Mouse (Mus musculus) embryonic facial prominence, embryonic 12.5 days (tissue): Measurements from ENCODE around the gene Glis3. TPM values are rescaled to one million over a fixed set of nuclear protein-coding genes. Genes with fewer than 3 reads are reported as not detected.

ENCODE experiments used
- ATAC-seq: fragments of 200-750 bp; cut with Nextera tagmentation; 2 replicates; pipeline ENCODE4 v1.8.0; 2017; ENCODE audit not compliant: insufficient number of reproducible peaks, insufficient read depth, low FRiP score, low TSS enrichment
- H3K27ac ChIP-seq: fragments of 300-500 bp; sonication (generic); 2 replicates; pipeline ENCODE4 v1.5.1; 2016; ENCODE audit warnings: mild to moderate bottlenecking
- H3K27me3 ChIP-seq: fragments of 300-500 bp; sonication (generic); 2 replicates; pipeline ENCODE4 v1.6.1; 2016; ENCODE audit warnings: mild to moderate bottlenecking, moderate library complexity
- H3K36me3 ChIP-seq: fragments of 300-500 bp; sonication (generic); 2 replicates; pipeline ENCODE4 v1.6.1; 2016; ENCODE audit warnings: mild to moderate bottlenecking
- H3K4me1 ChIP-seq: fragments of 300-500 bp; sonication (generic); 2 replicates; pipeline ENCODE4 v1.6.1; 2016
- H3K4me2 ChIP-seq: fragments of 300-500 bp; sonication (generic); replicated peaks from 2 replicates; pipeline ENCODE4 v1.6.1; 2016; ENCODE audit warnings: mild to moderate bottlenecking, moderate library complexity
- H3K4me3 ChIP-seq: fragments of 300-500 bp; sonication (generic); 2 replicates; pipeline ENCODE4 v1.5.1; 2016; ENCODE audit warnings: mild to moderate bottlenecking
- H3K9ac ChIP-seq: fragments of 300-500 bp; sonication (generic); 2 replicates; pipeline ENCODE4 v1.6.1; 2016; ENCODE audit warnings: mild to moderate bottlenecking, moderate library complexity
- H3K9me3 ChIP-seq: fragments of 300-500 bp; sonication (generic); 2 replicates; pipeline ENCODE4 v1.6.1; 2016; ENCODE audit warnings: mild to moderate bottlenecking, moderate library complexity
- WGBS: fragments of 180-500 bp; shearing (Covaris S2); methylation state at CpG from one replicate; pipeline ENCODE4 v1.1.7; 2016; 5-methylcytosine and 5-hydroxymethylcytosine counted together
- polyA plus RNA-seq: library from polyadenylated mRNA; unstranded; fragments of >200 nt; fragmentation: Nextera tagmentation; extraction: Ambion mirVana; gene quantifications from 2 replicates; pipeline ENCODE4 v1.2.1, GENCODE M21; 2016

Gene Glis3
- polyA plus RNA-seq, 1 experiment from 2014 or later: 7.8 TPM

DNA sequence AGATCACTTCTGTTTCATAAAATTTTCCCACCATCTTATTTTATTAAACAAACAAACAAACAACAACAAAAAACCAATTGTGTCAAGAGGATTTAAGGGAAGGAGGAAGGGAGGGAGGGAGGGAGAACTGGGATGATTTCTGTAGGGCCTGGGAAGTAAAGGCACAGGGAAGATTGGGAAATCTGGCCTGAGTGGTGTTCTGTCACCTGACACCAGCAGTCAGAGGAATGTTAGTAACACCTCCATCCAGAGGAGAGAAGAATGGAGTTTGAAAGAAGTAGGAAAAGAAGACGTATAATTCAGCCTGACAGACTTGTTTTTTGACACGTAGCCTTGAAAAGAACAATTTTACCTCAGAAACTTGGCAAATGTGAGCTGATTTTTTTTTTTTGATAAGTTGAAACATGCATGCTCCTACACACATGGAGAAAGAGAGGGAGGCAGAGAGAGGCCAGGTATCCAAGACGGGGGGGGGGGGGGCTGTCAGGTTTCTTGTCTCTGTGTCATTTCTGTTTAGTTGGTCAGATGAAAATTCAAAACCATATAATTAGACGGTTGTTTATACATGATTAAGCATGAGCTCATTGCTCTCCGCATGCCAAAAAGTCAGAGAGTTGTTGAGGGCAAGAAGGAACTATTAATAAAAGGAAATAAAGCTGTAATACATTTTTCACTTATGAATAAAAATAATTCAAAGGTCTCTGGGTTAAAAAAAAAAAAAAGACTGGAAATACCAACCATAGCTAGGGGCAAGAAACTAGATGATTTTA, 122.1 kb downstream of the Glis3 start:
- Histone ChIP-seq H3K9me3 (no peaks in the 10 kb centered on the region), H3K27ac (no peak overlapping the region), H3K4me3 (no peak overlapping the region), H3K4me2 (no peak overlapping the region), H3K4me1 (0 out of 2 replicates have a peak, but pooled peaks cover 16% of the 10 kb centered on the region), H3K27me3 (no peaks in the 10 kb centered on the region), H3K36me3 (no peaks in the 10 kb centered on the region), H3K9ac (no peak overlapping the region)
- WGBS: 37% methylated on average over 5 of the region's 5 CpGs
- no peak for ATAC-seq

DNA sequence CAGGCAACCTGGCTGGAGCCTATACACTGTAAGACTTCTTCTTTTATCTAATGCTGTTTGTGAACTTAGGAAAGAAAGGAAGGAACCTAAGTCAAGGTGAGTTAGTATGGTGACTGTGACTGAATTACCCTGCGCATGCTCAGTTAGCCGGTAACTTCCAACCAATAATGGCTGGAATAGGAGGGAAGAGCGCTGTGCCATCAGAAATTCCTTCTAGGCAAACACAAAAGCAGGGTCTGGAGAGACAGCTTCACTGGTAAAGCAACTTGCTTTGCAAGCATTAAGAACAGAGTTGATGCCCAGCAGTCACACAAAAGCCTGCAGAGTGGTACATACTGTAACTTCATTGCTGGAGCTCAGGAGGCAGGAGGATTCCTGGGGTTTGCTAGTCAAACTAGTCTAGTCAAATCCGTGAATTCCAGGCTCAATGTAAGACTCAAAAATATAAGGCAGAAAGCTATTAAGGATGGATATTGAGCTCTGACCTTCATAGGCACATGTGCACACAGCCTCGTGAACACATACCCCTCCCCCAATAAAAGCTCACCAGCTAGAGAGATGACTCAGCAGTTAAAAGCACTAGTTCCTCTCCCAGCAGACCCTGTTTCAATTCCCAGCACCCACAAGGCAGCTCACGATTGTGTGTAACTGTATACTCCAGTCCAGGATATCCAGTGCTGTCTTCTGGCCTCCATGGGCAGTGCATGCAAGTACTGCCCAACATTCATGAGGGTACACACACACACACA, 124.5 kb downstream of the Glis3 start:
- H3K9me3 ChIP-seq: no peaks in the 10 kb centered on the region
- H3K27me3 ChIP-seq: no peaks in the 10 kb centered on the region
- H3K9ac ChIP-seq: no peak overlapping the region
- no peak overlapping the region for H3K4me3 ChIP-seq
- H3K4me2 ChIP-seq: no peak overlapping the region
- no peak for ATAC-seq
- WGBS: 68% methylated on average over 6 of the region's 6 CpGs
- H3K36me3 ChIP-seq: no peaks in the 10 kb centered on the region
- 0 out of 2 replicates have a peak, but pooled peaks cover 16% of the 10 kb centered on the region for H3K4me1 ChIP-seq
- no peak overlapping the region for H3K27ac ChIP-seq

DNA sequence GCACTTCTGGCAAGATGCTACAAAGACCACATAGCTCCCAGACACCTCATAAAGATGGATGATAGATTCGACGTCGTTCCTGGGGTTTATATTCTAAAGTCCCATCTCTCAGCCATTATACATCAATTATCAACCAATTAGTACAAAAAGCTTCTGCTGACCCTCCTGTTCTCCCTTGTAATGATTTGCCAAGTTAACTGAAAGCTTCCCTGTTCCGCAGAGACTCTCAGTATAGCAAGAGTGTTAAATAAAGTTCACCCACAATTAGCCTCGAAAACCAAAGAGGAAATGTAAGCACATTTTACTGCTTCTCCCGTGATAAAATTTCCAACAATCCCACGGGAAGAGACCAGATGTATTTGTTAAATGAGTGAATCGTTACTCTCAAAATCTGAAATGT, 129.3 kb downstream of the Glis3 start:
- no peak overlapping the region for H3K4me3 ChIP-seq
- 65% methylated on average over 8 of the region's 8 CpGs for WGBS
- no peak overlapping the region for H3K4me2 ChIP-seq
- H3K27me3 ChIP-seq: no peaks in the 10 kb centered on the region
- no peaks in the 10 kb centered on the region for H3K9me3 ChIP-seq
- no peak for ATAC-seq
- H3K4me1 ChIP-seq: no peaks in the 10 kb centered on the region
- H3K27ac ChIP-seq: no peak overlapping the region
- H3K36me3 ChIP-seq: no peaks in the 10 kb centered on the region
- H3K9ac ChIP-seq: no peak overlapping the region

DNA sequence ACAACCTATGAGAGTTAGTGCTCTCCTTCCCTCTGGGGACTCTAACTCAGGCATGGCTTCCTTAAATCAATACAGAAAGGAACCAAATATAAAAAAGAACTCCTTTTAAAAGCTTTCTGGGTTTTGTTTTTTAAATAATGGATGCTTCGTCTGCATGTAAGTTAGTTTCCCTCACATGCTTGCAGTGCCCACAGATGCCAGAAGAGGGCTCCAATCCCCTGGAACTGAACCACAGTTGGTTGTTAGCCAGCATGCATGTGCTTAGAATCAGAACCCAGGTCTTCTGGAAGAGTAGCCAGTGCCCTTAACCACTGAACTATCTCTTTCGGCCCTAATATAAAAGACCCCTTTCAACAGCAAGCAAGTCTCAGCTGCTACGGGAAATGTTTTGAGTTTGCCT, 132.9 kb downstream of the Glis3 start:
- no peak for ATAC-seq
- 96% methylated on average over 3 of the region's 3 CpGs for WGBS

DNA sequence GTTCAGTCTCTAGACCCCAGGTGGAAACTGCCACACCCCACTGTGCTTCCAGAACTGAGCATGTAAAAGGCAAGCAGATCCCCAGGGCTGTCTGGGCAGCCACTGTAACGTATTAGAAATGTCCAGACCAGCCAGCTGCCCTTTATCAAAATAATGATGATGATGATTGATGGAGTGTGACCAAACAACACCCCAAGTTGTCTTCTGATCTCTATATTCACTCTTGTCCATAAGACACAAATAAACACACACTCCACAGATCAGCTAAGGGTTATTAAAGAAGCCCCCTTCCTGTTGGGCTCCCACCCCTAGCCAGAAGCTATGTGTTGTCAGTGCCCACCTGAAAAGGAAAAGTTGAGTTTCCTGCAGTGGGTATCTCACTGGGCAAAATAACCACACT, 134.4 kb downstream of the Glis3 start:
- Histone ChIP-seq H3K4me2 (no peak overlapping the region), H3K9me3 (no peaks in the 10 kb centered on the region), H3K4me1 (no peaks in the 10 kb centered on the region), H3K27me3 (no peaks in the 10 kb centered on the region; the same call in 1 of the 2 replicates), H3K4me3 (no peak overlapping the region), H3K9ac (no peak overlapping the region), H3K36me3 (no peaks in the 10 kb centered on the region), H3K27ac (no peak overlapping the region)
- no peak for ATAC-seq
- 38% methylated on average over 1 of the region's 1 CpGs for WGBS

More for the DNA sequence above, 132.9 kb downstream of the Glis3 start:
- H3K9ac ChIP-seq: no peak overlapping the region
- H3K4me3 ChIP-seq: no peak overlapping the region
- no peaks in the 10 kb centered on the region for H3K4me1 ChIP-seq
- no peak overlapping the region for H3K4me2 ChIP-seq
- H3K27me3 ChIP-seq: no peaks in the 10 kb centered on the region; the same call in 1 of the 2 replicates
- no peak overlapping the region for H3K27ac ChIP-seq
- H3K36me3 ChIP-seq: no peaks in the 10 kb centered on the region
- H3K9me3 ChIP-seq: no peaks in the 10 kb centered on the region

DNA sequence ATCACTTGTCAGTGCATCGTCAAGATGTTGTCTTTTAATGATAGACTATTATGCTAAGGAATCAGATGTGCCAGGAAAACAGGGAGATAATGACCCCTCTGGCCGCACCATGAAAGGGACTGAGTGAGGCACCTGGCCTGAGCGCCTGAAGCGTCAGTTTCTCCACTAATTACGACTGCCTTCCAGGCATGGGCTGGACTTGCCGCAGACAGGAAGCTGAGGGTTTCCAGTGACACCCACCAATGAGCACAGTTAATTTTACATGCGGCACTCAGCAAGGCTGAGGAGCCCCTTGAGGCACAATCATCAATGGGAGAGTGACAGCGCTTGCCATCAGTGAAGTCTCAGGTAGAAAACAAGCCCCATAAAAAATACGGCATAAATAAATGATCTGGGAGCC, 141.1 kb downstream of the Glis3 start:
- H3K9ac ChIP-seq: no peak overlapping the region
- no peaks in the 10 kb centered on the region for H3K4me1 ChIP-seq
- no peaks in the 10 kb centered on the region for H3K27me3 ChIP-seq
- WGBS: 33% methylated on average over 9 of the region's 9 CpGs
- H3K36me3 ChIP-seq: no peaks in the 10 kb centered on the region
- no peak overlapping the region for H3K27ac ChIP-seq
- H3K9me3 ChIP-seq: no peaks in the 10 kb centered on the region
- H3K4me2 ChIP-seq: no peak overlapping the region
- ATAC-seq: no peak
- no peak overlapping the region for H3K4me3 ChIP-seq

DNA sequence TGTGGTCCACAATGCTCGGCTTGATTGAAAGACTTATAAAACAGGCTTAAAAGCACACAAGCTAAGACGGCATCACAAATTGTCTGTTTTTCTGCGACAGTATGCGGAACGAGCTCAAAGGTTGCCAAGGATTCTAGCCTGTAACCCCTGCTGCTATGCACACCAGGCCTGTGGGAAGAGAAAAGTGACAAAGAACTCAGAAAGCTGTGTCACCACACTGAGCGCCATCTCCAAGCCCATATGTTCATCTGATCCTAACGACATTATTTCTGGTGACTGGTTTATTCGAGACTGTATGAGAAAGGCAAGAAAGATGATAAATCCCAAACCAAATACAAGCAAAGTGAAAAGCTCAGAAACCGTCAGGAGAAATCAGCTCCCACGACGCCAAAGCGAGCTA, 144.9 kb downstream of the Glis3 start:
- Histone ChIP-seq H3K4me1 (no peaks in the 10 kb centered on the region), H3K9ac (no peak overlapping the region), H3K9me3 (no peaks in the 10 kb centered on the region), H3K27me3 (no peaks in the 10 kb centered on the region; the same call in 1 of the 2 replicates), H3K27ac (no peak overlapping the region), H3K4me3 (no peak overlapping the region), H3K36me3 (no peaks in the 10 kb centered on the region), H3K4me2 (no peak overlapping the region)
- ATAC-seq: no peak
- 80% methylated on average over 12 of the region's 12 CpGs for WGBS

DNA sequence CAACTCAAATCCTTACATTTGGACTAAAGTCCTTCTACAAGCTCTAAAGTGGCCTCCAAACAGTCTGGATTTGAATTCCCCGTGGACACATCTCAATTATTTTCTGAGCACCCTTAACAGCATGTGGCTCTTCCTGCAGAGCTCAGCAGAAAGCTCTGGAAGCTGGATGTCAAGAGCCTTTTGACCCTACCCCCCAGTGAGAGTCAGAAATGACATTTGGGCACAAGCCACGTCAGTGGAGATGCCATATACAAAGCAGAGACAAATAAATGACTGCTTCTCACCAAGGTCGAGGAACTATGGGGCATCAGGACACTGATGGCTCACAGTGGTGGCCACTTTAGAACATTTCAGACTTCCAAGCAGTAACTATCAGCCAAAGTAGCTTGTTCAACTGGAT, 146.3 kb downstream of the Glis3 start:
- H3K9ac ChIP-seq: no peak overlapping the region
- H3K4me3 ChIP-seq: no peak overlapping the region
- 75% methylated on average over 3 of the region's 3 CpGs for WGBS
- no peaks in the 10 kb centered on the region; the same call in 1 of the 2 replicates for H3K27me3 ChIP-seq
- ATAC-seq: no peak
- H3K36me3 ChIP-seq: no peaks in the 10 kb centered on the region
- no peaks in the 10 kb centered on the region for H3K9me3 ChIP-seq
- no peaks in the 10 kb centered on the region for H3K4me1 ChIP-seq
- H3K4me2 ChIP-seq: no peak overlapping the region
- H3K27ac ChIP-seq: no peak overlapping the region

DNA sequence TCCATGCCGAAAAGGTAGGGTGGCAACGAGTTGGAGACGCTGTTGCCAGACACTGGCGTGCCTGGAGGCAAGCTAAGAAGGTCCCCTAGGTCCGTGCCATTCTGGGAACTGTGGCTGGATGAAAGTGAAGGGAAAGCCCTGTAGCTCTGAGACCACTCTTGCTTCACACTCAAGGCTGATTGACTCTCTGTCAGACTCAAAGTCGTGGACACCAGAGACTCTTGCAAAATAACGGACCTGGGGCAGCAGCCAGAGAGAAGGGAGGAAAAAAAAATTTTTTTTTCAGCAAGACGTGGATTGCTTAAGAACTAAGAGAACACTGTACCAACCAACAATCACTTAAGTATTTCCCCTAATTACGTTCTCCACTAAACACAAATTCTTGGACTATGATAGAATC, 148.1 kb downstream of the Glis3 start:
- Histone ChIP-seq H3K27ac (no peak overlapping the region), H3K27me3 (no peaks in the 10 kb centered on the region; the same call in 1 of the 2 replicates), H3K4me3 (no peak overlapping the region), H3K9ac (no peak overlapping the region), H3K9me3 (no peaks in the 10 kb centered on the region), H3K4me1 (no peaks in the 10 kb centered on the region), H3K36me3 (no peaks in the 10 kb centered on the region), H3K4me2 (no peak overlapping the region)
- ATAC-seq: no peak
- 83% methylated on average over 9 of the region's 9 CpGs for WGBS

DNA sequence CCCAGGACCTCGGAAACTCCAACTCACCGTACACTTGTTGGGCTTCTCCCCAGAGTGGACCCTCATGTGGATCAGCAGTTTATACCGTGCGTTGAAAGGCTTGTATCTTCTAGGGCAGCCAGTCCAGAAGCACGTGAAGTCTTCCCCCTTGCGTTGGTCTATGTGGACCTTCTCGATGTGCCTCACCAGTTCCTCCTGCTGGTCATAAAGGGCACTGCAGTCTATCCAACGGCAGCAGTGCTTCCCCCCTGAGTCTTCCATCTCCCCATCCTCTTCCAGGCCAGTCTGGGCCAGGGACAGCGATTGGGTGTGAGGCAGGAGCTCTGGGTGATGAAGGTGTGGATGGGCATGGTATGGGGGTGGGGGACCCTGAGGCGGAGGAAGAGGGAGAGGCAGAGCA, 149.0 kb downstream of the Glis3 start:
- no peaks in the 10 kb centered on the region for H3K36me3 ChIP-seq
- H3K4me1 ChIP-seq: no peaks in the 10 kb centered on the region
- H3K4me3 ChIP-seq: no peak overlapping the region
- no peak overlapping the region for H3K4me2 ChIP-seq
- 73% methylated on average over 10 of the region's 10 CpGs for WGBS
- no peak overlapping the region for H3K27ac ChIP-seq
- no peaks in the 10 kb centered on the region; the same call in 1 of the 2 replicates for H3K27me3 ChIP-seq
- no peaks in the 10 kb centered on the region for H3K9me3 ChIP-seq
- no peak for ATAC-seq
- no peak overlapping the region for H3K9ac ChIP-seq

DNA sequence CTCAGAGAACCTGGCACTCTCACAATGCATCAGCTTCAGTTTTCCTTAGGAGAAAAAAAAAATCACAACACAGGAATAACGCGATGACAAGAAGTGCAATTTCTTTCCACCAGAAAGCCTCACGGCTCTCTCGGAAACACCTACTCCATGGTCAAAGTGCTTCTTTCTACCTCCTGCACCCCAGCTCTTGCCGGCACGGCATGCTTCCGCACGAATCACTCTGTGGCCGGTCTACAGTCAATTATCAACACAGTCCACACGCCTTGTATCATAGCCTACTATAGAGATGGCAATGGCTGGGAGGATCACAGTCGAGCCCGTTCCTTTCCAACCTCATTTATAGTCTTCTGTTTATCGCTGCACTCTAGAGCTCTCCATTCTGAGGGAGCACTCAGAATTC, 150.9 kb downstream of the Glis3 start:
- Histone ChIP-seq H3K27ac (no peak overlapping the region), H3K9me3 (no peaks in the 10 kb centered on the region), H3K4me1 (no peaks in the 10 kb centered on the region), H3K4me2 (no peak overlapping the region), H3K9ac (no peak overlapping the region), H3K4me3 (no peak overlapping the region), H3K27me3 (no peaks in the 10 kb centered on the region; the same call in 1 of the 2 replicates), H3K36me3 (no peaks in the 10 kb centered on the region)
- WGBS: 88% methylated on average over 13 of the region's 13 CpGs
- no peak for ATAC-seq

DNA sequence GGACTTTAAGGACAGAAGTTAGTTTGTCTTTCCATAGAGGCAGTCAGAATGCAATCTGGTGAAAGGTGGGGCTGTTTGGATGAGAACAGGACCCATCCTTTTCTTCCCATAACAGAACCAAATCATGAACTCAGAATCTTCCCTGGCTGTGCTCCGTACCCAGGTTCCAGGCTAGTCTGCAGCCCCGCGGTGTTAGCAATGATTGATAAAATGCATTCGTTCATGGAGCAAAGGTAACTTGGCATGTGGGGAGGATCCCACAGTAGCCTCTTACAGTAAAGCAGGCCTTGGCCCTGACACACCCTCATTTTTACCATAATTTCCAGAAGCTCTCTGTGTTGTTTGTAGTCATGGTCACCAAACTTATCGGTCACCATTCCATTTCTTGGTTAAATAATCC, 152.4 kb downstream of the Glis3 start:
- no peaks in the 10 kb centered on the region for H3K27me3 ChIP-seq
- no peak overlapping the region for H3K27ac ChIP-seq
- H3K4me3 ChIP-seq: no peak overlapping the region
- H3K9me3 ChIP-seq: no peaks in the 10 kb centered on the region
- WGBS: 97% methylated on average over 5 of the region's 5 CpGs
- H3K4me2 ChIP-seq: no peak overlapping the region
- H3K36me3 ChIP-seq: no peaks in the 10 kb centered on the region
- no peak for ATAC-seq
- H3K9ac ChIP-seq: no peak overlapping the region
- H3K4me1 ChIP-seq: 0 out of 2 replicates have a peak, but pooled peaks cover 4% of the 10 kb centered on the region
